Mouse (Mus musculus): Measurements from ENCODE around the gene Gm45140.

DNA sequence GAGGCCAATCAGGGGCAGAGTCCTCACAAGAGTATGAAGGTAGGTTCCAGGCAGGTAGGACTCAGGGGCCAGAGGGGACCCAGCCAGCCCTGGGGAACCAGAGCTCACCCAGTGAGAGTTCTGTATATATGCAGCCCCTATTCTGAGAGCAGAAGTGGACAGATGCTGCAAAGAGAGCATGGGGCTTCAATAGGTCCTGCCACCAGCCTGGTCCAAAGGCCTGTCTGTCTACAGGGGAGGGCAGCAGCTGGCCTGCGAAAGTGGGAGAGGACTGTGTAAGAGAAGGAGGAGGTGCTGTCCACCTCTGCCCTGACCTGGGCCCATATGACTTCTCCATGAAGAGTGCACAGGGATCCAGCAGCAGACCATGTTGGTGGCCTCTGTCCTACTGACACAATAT lies 58.9 kb downstream of the Gm45140 start:
- TF ChIP-seq CTCF (IDR thresholded peaks at IDR 0.05; ENCODE audit: insufficient read depth, low read depth, low read length): no peak
- TF ChIP-seq POLR2A (IDR thresholded peaks at IDR 0.05; ENCODE audit: insufficient read depth, low read depth, low read length): no peak

Data from olfactory bulb, adult 2 months (tissue).